Mouse (Mus musculus) thymus, postnatal 14 days (tissue): Measurements from ENCODE around the gene Ackr3.

ENCODE experiments used
- DNase-seq: peaks from one replicate; pipeline ENCODE4 v3.0.0; 2021

The Ackr3 gene

GRCm38 (mm10) chr1:90260704-90261581, 57.2 kb downstream of the Ackr3 start:
- DNase-seq: no peak

- DNase-seq: no peak
Observed at GRCm38 (mm10) chr1:90262380-90262779, 58.6 kb downstream of the Ackr3 start.
